ENCODE assay signal across 8 mouse cellular contexts in genomic region chr8:120588908-120589771, GRCm38 (mm10). TPM values are rescaled to one million over a fixed set of nuclear protein-coding genes. Genes with fewer than 3 reads are reported as not detected.
DNase-seq lines count a peak whose midpoint lies in the region; ATAC-seq and TF ChIP-seq lines count a peak whose summit lies in the region.

Gene Gins2, minus strand, starts transcription at chr8:120589304.

- peaks cover 36% of the 10 kb centered on the region for H3K36me3 ChIP-seq in G1E (replicated peaks)
- no peaks in the 10 kb centered on the region for H3K36me3 ChIP-seq in forebrain, embryonic 16.5 days (ENCODE audit: control insufficient read depth, insufficient read depth)
- peaks cover 27% of the 10 kb centered on the region for H3K36me3 ChIP-seq in lung, embryonic 14.5 days (ENCODE audit: insufficient read depth)
- no peaks in the 10 kb centered on the region for H3K36me3 ChIP-seq in thymus, adult 2 months (ENCODE audit: control insufficient read depth, insufficient read depth, low read length)

- intact Hi-C loops in heart, postnatal 36 days (cut with DNase I): no loop called here

- DNase-seq in G1E (ENCODE audit: low spot score): peak; percentile 93
- DNase-seq in cerebellum, adult 18-20 months: peak; percentile 98 to 99
- peak; percentile 98 for DNase-seq in heart, postnatal 36 days
- peak; percentile 98 to 100 for DNase-seq in layer of hippocampus, adult 2 months (ENCODE audit: low spot score in 2 of 2)
- DNase-seq in lung, embryonic 14.5 days: peak; percentile 100
- peak; percentile 99 for DNase-seq in thymus, adult 2 months

- peaks cover 16% of the 10 kb centered on the region for H3K27me3 ChIP-seq in G1E (ENCODE audit: insufficient read depth, low read length)
- H3K27me3 ChIP-seq in forebrain, embryonic 16.5 days (replicated peaks; ENCODE audit: control insufficient read depth, insufficient read depth, low read length): no peaks in the 10 kb centered on the region
- no peaks in the 10 kb centered on the region for H3K27me3 ChIP-seq in lung, embryonic 14.5 days (ENCODE audit: insufficient read depth, low read length)
- H3K27me3 ChIP-seq in thymus, adult 2 months (ENCODE audit: control insufficient read depth, insufficient read depth, low read length): no peaks in the 10 kb centered on the region

- H3K9me3 ChIP-seq in G1E (replicated peaks): no peaks in the 10 kb centered on the region
- H3K9me3 ChIP-seq in forebrain, embryonic 16.5 days (ENCODE audit: control insufficient read depth, low read length): no peaks in the 10 kb centered on the region
- H3K9me3 ChIP-seq in lung, embryonic 14.5 days (ENCODE audit: low read depth, low read length): no peaks in the 10 kb centered on the region

- under 1% methylated on average over 67 of the region's 67 CpGs for WGBS in forebrain, embryonic 16.5 days
- under 1% methylated on average over 67 of the region's 67 CpGs for WGBS in lung, embryonic 14.5 days
- WGBS in olfactory bulb, adult 2 months: under 1% methylated on average over 67 of the region's 67 CpGs
- under 1% methylated on average over 66 of the region's 67 CpGs for WGBS in thymus, adult 2 months

- peaks cover 31% of the 10 kb centered on the region for H3K4me1 ChIP-seq in G1E (ENCODE audit: insufficient read depth, low read depth, low read length)
- peaks cover 24% of the 10 kb centered on the region for H3K4me1 ChIP-seq in forebrain, embryonic 16.5 days (replicated peaks; ENCODE audit: control insufficient read depth, insufficient read depth, low read length)
- peaks cover 4% of the 10 kb centered on the region for H3K4me1 ChIP-seq in lung, embryonic 14.5 days (ENCODE audit: insufficient read depth)
- peaks cover 10% of the 10 kb centered on the region for H3K4me1 ChIP-seq in olfactory bulb, adult 2 months (ENCODE audit: control insufficient read depth, insufficient read depth, low read length)
- H3K4me1 ChIP-seq in thymus, adult 2 months (replicated peaks; ENCODE audit: control insufficient read depth, insufficient read depth, low read length): peaks cover 24% of the 10 kb centered on the region

- ATAC-seq in G1E (ENCODE audit: extremely low read depth, insufficient number of reproducible peaks, low FRiP score, poor library complexity, severe bottlenecking): peak; percentile 98
- ATAC-seq in forebrain, embryonic 16.5 days: peak; percentile 98
- ATAC-seq in lung, embryonic 14.5 days (ENCODE audit: insufficient read depth): peak; percentile 99

- TF ChIP-seq POLR2A in olfactory bulb, adult 2 months (IDR thresholded peaks at IDR 0.05; ENCODE audit: insufficient read depth, low read depth, low read length): 0 out of 2 replicates have a peak, but pooled peaks have one; percentile 15
- no peak for TF ChIP-seq POLR2A in thymus, adult 2 months (IDR thresholded peaks at IDR 0.05; ENCODE audit: control insufficient read depth, extremely low read depth, insufficient read depth, low read length, poor library complexity)

- H3K4me2 ChIP-seq in forebrain, embryonic 16.5 days (ENCODE audit: low read length): peak within 1 kb of the TSS; percentile 96
- H3K4me2 ChIP-seq in lung, embryonic 14.5 days: peak within 1 kb of the TSS; percentile 85

- peak within 1 kb of the TSS; percentile 49 for H3K27ac ChIP-seq in forebrain, embryonic 16.5 days (ENCODE audit: low read length)
- peak within 1 kb of the TSS; percentile 81 for H3K27ac ChIP-seq in layer of hippocampus, adult 2 months
- H3K27ac ChIP-seq in lung, embryonic 14.5 days (ENCODE audit: low read depth): peak within 1 kb of the TSS; percentile 76
- 0 out of 2 replicates have a peak within 1 kb of the TSS, but pooled peaks have one; percentile 5 for H3K27ac ChIP-seq in olfactory bulb, adult 2 months (ENCODE audit: insufficient read depth, low read depth, low read length)
- H3K27ac ChIP-seq in thymus, adult 2 months (ENCODE audit: control insufficient read depth, insufficient read depth, low read length): no peak within 1 kb of the TSS

- H3K9ac ChIP-seq in forebrain, embryonic 16.5 days (replicated peaks; ENCODE audit: low read depth, low read length): peak within 1 kb of the TSS; percentile 66
- peak within 1 kb of the TSS; percentile 89 for H3K9ac ChIP-seq in lung, embryonic 14.5 days

- no peak for TF ChIP-seq CTCF in G1E (IDR thresholded peaks at IDR 0.05; ENCODE audit: low read depth, low read length)
- peak; percentile 29 for TF ChIP-seq CTCF in layer of hippocampus, adult 2 months (conservative IDR thresholded peaks at IDR 0.05)
- TF ChIP-seq CTCF in lung, embryonic 14.5 days (IDR thresholded peaks at IDR 0.05; ENCODE audit: low read depth): peak; percentile 19; the same call in 1 of the 2 replicates
- no peak for TF ChIP-seq CTCF in olfactory bulb, adult 2 months (IDR thresholded peaks at IDR 0.05; ENCODE audit: insufficient read depth, low read depth, low read length)
- no peak for TF ChIP-seq CTCF in thymus, adult 2 months (IDR thresholded peaks at IDR 0.05; ENCODE audit: borderline replicate concordance, control insufficient read depth, extremely low read depth, insufficient read depth, low read length, poor library complexity)

- H3K4me3 ChIP-seq in G1E (ENCODE audit: low read depth, low read length): peak within 1 kb of the TSS; percentile 99
- peak within 1 kb of the TSS; percentile 64 for H3K4me3 ChIP-seq in forebrain, embryonic 16.5 days (replicated peaks; ENCODE audit: low read length)
- H3K4me3 ChIP-seq in layer of hippocampus, adult 2 months: peak within 1 kb of the TSS; percentile 47
- H3K4me3 ChIP-seq in lung, embryonic 14.5 days (ENCODE audit: low read depth, low read length): peak within 1 kb of the TSS; percentile 76
- H3K4me3 ChIP-seq in olfactory bulb, adult 2 months (ENCODE audit: insufficient read depth, low read depth, low read length): peak within 1 kb of the TSS; percentile 54
- H3K4me3 ChIP-seq in thymus, adult 2 months (ENCODE audit: control insufficient read depth, insufficient read depth, low read length): peak within 1 kb of the TSS; percentile 59

RNA-seq across cellular contexts. Expression of gene Gins2, which starts in this region (rescaled TPM):
- total RNA-seq in G1E (2014; fragmentation: Nextera tagmentation): 34.6 and 43.9 TPM in 2 replicates
- total RNA-seq in G1E (2017): 11.3 and 27.9 TPM in 2 replicates
- 49.8 and 83.4 TPM in 2 replicates for polyA plus RNA-seq in G1E (2012)
- 23.1 and 24.3 TPM in 2 replicates for polyA plus RNA-seq in forebrain, embryonic 16.5 days (2015; fragmentation: Nextera tagmentation; extraction: Ambion mirVana)
- 1 to 10 TPM in 1 of 2 experiments, under 1 TPM in 1; 0.86 to 1.7 TPM for total RNA-seq in heart, postnatal 36 days (2021)
- total RNA-seq in layer of hippocampus, adult 2 months (2021): 1 to 10 TPM; 5.2 to 6.2 TPM
- polyA plus RNA-seq in lung, embryonic 14.5 days (2014; fragmentation: Nextera tagmentation; extraction: Ambion mirVana): 131 and 139 TPM in 2 replicates
- polyA plus RNA-seq in olfactory bulb, adult 2 months (2012; ENCODE audit: insufficient read depth, insufficient read length, low replicate concordance, missing spikeins): not detected in 2 replicates
- 48.3 and 69.1 TPM in 2 replicates for polyA plus RNA-seq in thymus, adult 2 months (2012; rRNA removed)

Comparison
In these comparisons a context has a peak if more than half of its experiments do, and no peak if none do; other contexts are left out.
1. RNA of gene Gins2 (polyA plus RNA-seq): 131 to 139 TPM in lung, embryonic 14.5 days, 49.8 to 83.4 TPM in G1E, 48.3 to 69.1 TPM in thymus, adult 2 months and 23.1 to 24.3 TPM in forebrain, embryonic 16.5 days; not detected in olfactory bulb, adult 2 months; every median in the first group is over 10 times any median in the second.
2. H3K4me3 ChIP-seq: peak in every context shown above with its lines; median percentile 99 in G1E; 76 in lung, embryonic 14.5 days; 64 in forebrain, embryonic 16.5 days; 59 in thymus, adult 2 months; 54 in olfactory bulb, adult 2 months; 47 in layer of hippocampus, adult 2 months.
3. CTCF ChIP-seq: peak in layer of hippocampus, adult 2 months (single experiment) and lung, embryonic 14.5 days (single experiment); none in G1E (single experiment), olfactory bulb, adult 2 months (single experiment) and thymus, adult 2 months (single experiment).
4. Peak in every context shown above with its lines, with median percentiles within 50 percentile points of each other: ATAC-seq and DNase-seq.